Mouse (Mus musculus) liver, adult 2 months (tissue): ENCODE measurements at regions not wholly inside any gene's neighbourhood (a gene's known extent, or its start where the extent isn't known, plus 50 kb on each side); places are given as distances from the start of the nearest gene placed in this dataset.

ENCODE experiments used
- DNase-seq: peaks from one replicate; pipeline ENCODE4 v3.0.0-alpha.2; 2011; ENCODE audit warnings: low read depth, low spot score; ENCODE audit errors: extremely low read depth
- H3K27ac ChIP-seq: fragments of 200-500 bp; replicated peaks from 2 replicates; pipeline ENCODE4 v1.5.1; 2012; ENCODE audit warnings: low read depth, mild to moderate bottlenecking, control low read depth, inconsistent platforms, low read length; ENCODE audit not compliant: insufficient read depth
- H3K27me3 ChIP-seq: fragments of 200-500 bp; 2 replicates; pipeline ENCODE4 v1.6.1; 2012; ENCODE audit warnings: mild to moderate bottlenecking, moderate library complexity, low read length, inconsistent platforms; ENCODE audit not compliant: control insufficient read depth, insufficient read depth
- H3K36me3 ChIP-seq: fragments of 200-500 bp; 2 replicates; pipeline ENCODE4 v1.6.1; 2012; ENCODE audit warnings: low read length, inconsistent platforms; ENCODE audit not compliant: control insufficient read depth, insufficient read depth
- H3K4me1 ChIP-seq: fragments of 200-500 bp; 2 replicates; pipeline ENCODE4 v1.6.1; 2011; ENCODE audit warnings: low read length; ENCODE audit not compliant: control insufficient read depth, insufficient read depth
- H3K4me3 ChIP-seq: fragments of 200-500 bp; 2 replicates; pipeline ENCODE4 v1.5.1; 2011; ENCODE audit warnings: low read depth, mild to moderate bottlenecking, control low read depth, low read length, moderate library complexity; ENCODE audit not compliant: insufficient read depth
- H3K79me2 ChIP-seq: fragments of 200-500 bp; 2 replicates; pipeline ENCODE4 v1.6.1; 2012; ENCODE audit warnings: inconsistent platforms, mild to moderate bottlenecking, low read length, moderate library complexity; ENCODE audit not compliant: control insufficient read depth, insufficient read depth
- H3K9ac ChIP-seq: fragments of 200-500 bp; 2 replicates; pipeline ENCODE4 v1.6.1; 2012; ENCODE audit warnings: low read depth, mild to moderate bottlenecking, control low read depth, inconsistent platforms, low read length
- CTCF ChIP-seq: fragments of 200-500 bp; IDR thresholded peaks from 2 replicates; pipeline ENCODE4 v1.5.1; 2011; ENCODE audit warnings: low read depth, low read length, control low read depth
- POLR2A ChIP-seq: fragments of 200-500 bp; IDR thresholded peaks from 2 replicates; pipeline ENCODE4 v1.6.1; 2011; ENCODE audit warnings: low read length, control low read depth; ENCODE audit not compliant: insufficient read depth; ENCODE audit errors: extremely low read depth
- WGBS: fragments of 180-500 bp; shearing (Covaris S2); methylation state at CpG from one replicate; pipeline ENCODE4 v1.1.7; 2018; 5-methylcytosine and 5-hydroxymethylcytosine counted together

- Histone ChIP-seq H3K4me1 (peaks cover 9% of the 10 kb centered on the region; the same call in 1 of the 2 replicates), H3K4me3 (peak overlapping the region; percentile 80), H3K27ac (peak overlapping the region; percentile 12), H3K27me3 (no peaks in the 10 kb centered on the region), H3K36me3 (no peaks in the 10 kb centered on the region), H3K79me2 (no peaks in the 10 kb centered on the region), H3K9ac (peak overlapping the region; percentile 36)
- DNase-seq: peak; percentile 64
- TF ChIP-seq POLR2A: no peak
- no peak for TF ChIP-seq CTCF
- WGBS: 8% methylated on average over 30 of the region's 30 CpGs
These were observed 89.9 kb upstream of the Gm9887 start for GRCm38 (mm10) chr12:69461888-69462840.

- no peaks in the 10 kb centered on the region for H3K27me3 ChIP-seq
- peaks cover 9% of the 10 kb centered on the region; the same call in 1 of the 2 replicates for H3K4me1 ChIP-seq
- no peaks in the 10 kb centered on the region for H3K36me3 ChIP-seq
- WGBS: 92% methylated on average over 3 of the region's 3 CpGs
- no peak overlapping the region for H3K9ac ChIP-seq
- H3K4me3 ChIP-seq: no peak overlapping the region
- no peaks in the 10 kb centered on the region for H3K79me2 ChIP-seq
- H3K27ac ChIP-seq: no peak overlapping the region
- DNase-seq: no peak
- no peak for TF ChIP-seq CTCF
- no peak for TF ChIP-seq POLR2A
These were observed 88.4 kb upstream of the Gm9887 start for GRCm38 (mm10) chr12:69460552-69461079.

GRCm38 (mm10) chr12:69458170-69458841, 86.0 kb upstream of the Gm9887 start:
- DNase-seq: peak; percentile 50
- no peak overlapping the region for H3K9ac ChIP-seq
- H3K79me2 ChIP-seq: no peaks in the 10 kb centered on the region
- no peaks in the 10 kb centered on the region for H3K36me3 ChIP-seq
- peak overlapping the region; percentile 17 for H3K27ac ChIP-seq
- H3K4me3 ChIP-seq: no peak overlapping the region
- H3K27me3 ChIP-seq: no peaks in the 10 kb centered on the region
- peaks cover 9% of the 10 kb centered on the region; the same call in 1 of the 2 replicates for H3K4me1 ChIP-seq
- TF ChIP-seq CTCF (no peak), POLR2A (no peak)
- WGBS: 33% methylated on average over 14 of the region's 14 CpGs

- WGBS: 97% methylated on average over 3 of the region's 3 CpGs
- no peak overlapping the region for H3K4me3 ChIP-seq
- H3K36me3 ChIP-seq: no peaks in the 10 kb centered on the region
- no peaks in the 10 kb centered on the region for H3K27me3 ChIP-seq
- no peak for DNase-seq
- no peak overlapping the region for H3K27ac ChIP-seq
- H3K79me2 ChIP-seq: no peaks in the 10 kb centered on the region
- TF ChIP-seq CTCF (no peak), POLR2A (no peak)
- peaks cover 1% of the 10 kb centered on the region; the same call in 1 of the 2 replicates for H3K4me1 ChIP-seq
- no peak overlapping the region for H3K9ac ChIP-seq
These were observed 84.5 kb upstream of the Gm9887 start for GRCm38 (mm10) chr12:69456746-69457145.

- Histone ChIP-seq H3K9ac (no peak overlapping the region), H3K4me1 (peaks cover 4% of the 10 kb centered on the region; the same call in 1 of the 2 replicates), H3K27ac (no peak overlapping the region), H3K36me3 (no peaks in the 10 kb centered on the region), H3K27me3 (no peaks in the 10 kb centered on the region), H3K4me3 (no peak overlapping the region), H3K79me2 (no peaks in the 10 kb centered on the region)
- 93% methylated on average over 12 of the region's 12 CpGs for WGBS
- DNase-seq: no peak
- TF ChIP-seq POLR2A (no peak), CTCF (no peak)
These were observed 83.9 kb upstream of the Gm9887 start for GRCm38 (mm10) chr12:69456116-69456515.
